Mouse (Mus musculus) limb, embryonic 11.5 days (tissue): ENCODE measurements around the gene Itga9. TPM values are rescaled to one million over a fixed set of nuclear protein-coding genes. Genes with fewer than 3 reads are reported as not detected.

Source experiments
- ATAC-seq: fragments of 200-750 bp; cut with Nextera tagmentation; 2 replicates; pipeline ENCODE4 v1.8.0; 2017; ENCODE audit warnings: low read depth; ENCODE audit not compliant: insufficient number of reproducible peaks, low FRiP score, low TSS enrichment
- DNase-seq: peaks from one replicate; pipeline ENCODE4 v3.0.0-alpha.2; 2015; ENCODE audit warnings: low spot score
- H3K27ac ChIP-seq: fragments of 300-500 bp; sonication (generic); replicated peaks from 2 replicates; pipeline ENCODE4 v1.5.1; 2014; ENCODE audit warnings: low read depth, mild to moderate bottlenecking, low read length
- H3K27me3 ChIP-seq: fragments of 300-500 bp; sonication (generic); 2 replicates; pipeline ENCODE4 v1.6.1; 2014; ENCODE audit warnings: mild to moderate bottlenecking, low read length, mixed read lengths; ENCODE audit not compliant: control insufficient read depth, insufficient read depth
- H3K36me3 ChIP-seq: fragments of 300-500 bp; sonication (generic); 2 replicates; pipeline ENCODE4 v1.6.1; 2014; ENCODE audit warnings: mild to moderate bottlenecking, low read length, moderate library complexity, mixed read lengths; ENCODE audit not compliant: control insufficient read depth, insufficient read depth
- H3K4me1 ChIP-seq: fragments of 300-500 bp; sonication (generic); 2 replicates; pipeline ENCODE4 v1.6.1; 2014; ENCODE audit warnings: low read length, mixed read lengths; ENCODE audit not compliant: control insufficient read depth, insufficient read depth
- H3K4me2 ChIP-seq: fragments of 300-500 bp; sonication (generic); 2 replicates; pipeline ENCODE4 v1.6.1; 2014; ENCODE audit warnings: low read depth, mild to moderate bottlenecking, moderate library complexity; ENCODE audit not compliant: severe bottlenecking
- H3K4me3 ChIP-seq: fragments of 300-500 bp; sonication (generic); 2 replicates; pipeline ENCODE4 v1.5.1; 2014; ENCODE audit warnings: low read depth, low read length
- H3K9ac ChIP-seq: fragments of 300-500 bp; sonication (generic); 2 replicates; pipeline ENCODE4 v1.6.1; 2014; ENCODE audit warnings: mild to moderate bottlenecking, low read length
- H3K9me3 ChIP-seq: fragments of 300-500 bp; sonication (generic); 2 replicates; pipeline ENCODE4 v1.6.1; 2016; ENCODE audit warnings: low read length; ENCODE audit not compliant: control insufficient read depth
- WGBS: fragments of 180-500 bp; shearing (Covaris S2); extraction: QIAGEN DNeasy Blood & Tissue Kit; methylation state at CpG from one replicate; pipeline ENCODE4 v1.1.7; 2014; 5-methylcytosine and 5-hydroxymethylcytosine counted together
- polyA plus RNA-seq: library from polyadenylated mRNA; unstranded; fragments of >200 nt; fragmentation: Nextera tagmentation; extraction: Ambion mirVana; gene quantifications from 2 replicates; pipeline ENCODE4 v1.2.1, GENCODE M21; 2014

Gene Itga9
- polyA plus RNA-seq, 1 experiment from 2014 or later, result 7.7 TPM

DNA sequence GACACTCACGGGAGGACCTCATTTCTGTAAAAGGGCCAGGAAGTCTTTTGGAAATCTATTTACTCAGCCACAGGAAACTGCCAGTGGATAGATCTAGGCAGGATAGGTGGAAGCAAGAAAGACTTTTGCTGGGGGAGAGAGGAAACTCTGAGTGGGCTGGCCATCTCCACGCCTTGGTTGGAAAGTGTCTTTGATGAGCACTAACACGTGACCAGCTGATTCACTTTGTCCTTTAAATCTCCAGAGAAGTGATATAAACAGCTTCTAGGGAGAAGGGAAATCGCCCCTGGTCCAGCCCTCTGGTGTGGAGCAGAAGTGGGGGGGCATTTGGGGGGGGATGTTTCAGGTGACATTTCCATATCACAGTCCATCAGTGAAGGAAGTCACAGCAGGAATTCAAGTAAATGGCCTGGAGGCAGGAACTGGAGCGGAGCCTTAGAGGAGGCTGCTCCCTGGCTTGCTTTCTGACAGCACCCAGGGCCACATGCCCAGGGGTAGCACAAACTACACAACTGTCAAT, 124.4 kb downstream of the Itga9 start:
- ATAC-seq (no peak), DNase-seq (no peak)
- Histone ChIP-seq H3K4me3 (no peak overlapping the region), H3K9me3 (no peaks in the 10 kb centered on the region), H3K27ac (no peak overlapping the region), H3K4me2 (no peak overlapping the region), H3K4me1 (peaks cover 9% of the 10 kb centered on the region), H3K9ac (no peak overlapping the region), H3K27me3 (no peaks in the 10 kb centered on the region), H3K36me3 (no peaks in the 10 kb centered on the region; the same call in 1 of the 2 replicates)
- WGBS, result 39% methylated on average over 5 of the region's 5 CpGs

DNA sequence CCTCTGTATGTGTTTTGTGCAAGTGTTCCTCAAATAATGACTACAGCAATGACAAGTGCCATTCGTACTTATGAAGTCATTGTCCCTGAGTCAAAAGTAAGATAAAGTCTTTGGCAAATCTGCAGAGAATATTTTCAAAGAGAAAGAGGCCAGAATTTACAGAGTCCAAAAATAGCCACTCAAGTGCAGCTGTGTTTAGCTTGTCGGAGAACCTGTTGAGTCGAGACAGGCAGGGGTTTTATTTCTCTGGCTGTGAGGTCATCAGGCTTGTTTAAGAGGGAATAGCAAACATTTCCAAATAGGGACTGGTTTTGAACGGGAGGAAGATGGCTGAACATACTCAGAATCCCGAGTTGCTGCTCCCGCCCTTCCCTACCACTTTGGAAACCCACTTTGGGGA, 125.2 kb downstream of the Itga9 start:
- no peak for DNase-seq
- H3K9me3 ChIP-seq, result no peaks in the 10 kb centered on the region
- H3K27ac ChIP-seq, result no peak overlapping the region
- no peak overlapping the region for H3K4me2 ChIP-seq
- no peaks in the 10 kb centered on the region; the same call in 1 of the 2 replicates for H3K36me3 ChIP-seq
- no peak for ATAC-seq
- no peak overlapping the region for H3K9ac ChIP-seq
- H3K4me1 ChIP-seq, result peaks cover 9% of the 10 kb centered on the region
- H3K27me3 ChIP-seq, result no peaks in the 10 kb centered on the region
- no peak overlapping the region for H3K4me3 ChIP-seq
- WGBS, result 73% methylated on average over 6 of the region's 6 CpGs

DNA sequence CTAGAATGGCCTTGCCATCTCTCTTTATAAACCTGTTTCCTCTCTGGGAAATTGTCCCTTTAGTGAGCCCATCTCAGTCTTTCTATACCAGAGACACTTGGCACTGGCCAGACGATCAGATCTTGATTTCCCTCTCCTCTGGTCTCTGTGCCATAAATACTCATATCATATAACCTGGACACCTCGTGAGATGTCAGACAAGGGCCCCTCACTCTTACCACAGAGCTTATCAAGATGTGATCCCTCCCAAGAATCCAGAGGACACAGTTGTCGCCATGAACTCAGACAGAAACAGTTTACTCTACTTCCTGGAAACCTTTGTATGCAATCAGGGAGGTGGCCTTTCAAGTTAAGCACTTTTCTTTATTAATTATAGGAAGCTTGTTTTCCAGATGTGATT, 127.1 kb downstream of the Itga9 start:
- DNase-seq (no peak), ATAC-seq (no peak)
- no peak overlapping the region for H3K27ac ChIP-seq
- H3K9me3 ChIP-seq, result no peaks in the 10 kb centered on the region
- H3K4me2 ChIP-seq, result no peak overlapping the region
- H3K27me3 ChIP-seq, result no peaks in the 10 kb centered on the region
- WGBS, result 81% methylated on average over 3 of the region's 3 CpGs
- peaks cover 15% of the 10 kb centered on the region for H3K4me1 ChIP-seq
- no peaks in the 10 kb centered on the region; the same call in 1 of the 2 replicates for H3K36me3 ChIP-seq
- no peak overlapping the region for H3K9ac ChIP-seq
- H3K4me3 ChIP-seq, result no peak overlapping the region

DNA sequence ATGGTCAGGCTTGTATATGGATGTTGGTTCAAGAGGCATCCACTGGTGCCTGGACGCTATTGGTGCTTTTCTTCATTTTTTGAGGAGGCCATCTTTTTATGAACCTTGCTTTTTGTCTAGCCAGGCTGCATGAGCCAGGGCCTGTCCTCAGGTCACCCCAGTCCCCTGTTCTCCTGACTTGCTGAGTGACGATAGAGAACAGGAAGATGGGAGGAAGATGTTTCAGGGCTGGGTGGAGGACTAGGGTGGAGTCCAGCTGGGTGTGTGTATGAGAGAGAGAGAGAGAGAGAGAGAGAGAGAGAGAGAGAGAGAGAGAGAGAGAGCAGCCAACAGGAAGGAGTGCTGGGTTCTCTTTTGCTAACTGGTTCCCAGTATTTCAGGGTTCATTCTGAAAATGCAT, 130.6 kb downstream of the Itga9 start:
- no peak for DNase-seq
- no peaks in the 10 kb centered on the region for H3K27me3 ChIP-seq
- H3K9ac ChIP-seq, result no peak overlapping the region
- 81% methylated on average over 2 of the region's 2 CpGs for WGBS
- H3K36me3 ChIP-seq, result no peaks in the 10 kb centered on the region
- peaks cover 6% of the 10 kb centered on the region for H3K4me1 ChIP-seq
- H3K4me3 ChIP-seq, result no peak overlapping the region
- no peak overlapping the region for H3K27ac ChIP-seq
- no peak for ATAC-seq
- H3K9me3 ChIP-seq, result no peaks in the 10 kb centered on the region
- no peak overlapping the region for H3K4me2 ChIP-seq

DNA sequence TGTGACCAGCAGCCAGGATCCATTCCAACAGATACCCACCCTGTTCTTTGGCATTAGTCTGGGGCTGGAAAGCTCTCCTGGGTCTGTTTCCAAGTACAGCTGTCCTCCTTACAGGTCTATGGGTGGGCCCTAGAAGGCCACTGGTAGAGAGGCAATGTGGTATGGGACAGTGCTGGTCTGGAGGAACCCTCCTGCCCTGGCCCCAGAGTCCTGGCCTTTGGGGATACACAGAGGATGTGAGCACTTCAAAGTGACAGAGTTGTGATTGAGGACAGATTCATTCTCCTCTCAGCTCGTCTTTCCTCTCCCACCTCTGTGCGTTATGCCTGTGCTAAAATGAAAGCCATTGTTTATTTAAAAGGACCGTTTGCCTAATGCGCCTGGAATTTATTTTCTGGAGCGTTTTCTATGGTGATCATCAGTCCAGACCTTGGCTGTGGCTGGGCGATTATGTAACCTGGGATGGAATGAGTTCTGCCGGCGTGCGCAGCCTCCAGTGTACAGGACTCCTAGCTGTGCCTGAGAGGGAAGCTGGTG, 131.2 kb downstream of the Itga9 start:
- Histone ChIP-seq H3K9ac (no peak overlapping the region), H3K36me3 (no peaks in the 10 kb centered on the region), H3K27ac (no peak overlapping the region), H3K27me3 (no peaks in the 10 kb centered on the region), H3K4me1 (peaks cover 6% of the 10 kb centered on the region), H3K4me3 (no peak overlapping the region), H3K4me2 (no peak overlapping the region), H3K9me3 (no peaks in the 10 kb centered on the region)
- DNase-seq, result no peak
- ATAC-seq, result no peak
- 50% methylated on average over 9 of the region's 9 CpGs for WGBS

DNA sequence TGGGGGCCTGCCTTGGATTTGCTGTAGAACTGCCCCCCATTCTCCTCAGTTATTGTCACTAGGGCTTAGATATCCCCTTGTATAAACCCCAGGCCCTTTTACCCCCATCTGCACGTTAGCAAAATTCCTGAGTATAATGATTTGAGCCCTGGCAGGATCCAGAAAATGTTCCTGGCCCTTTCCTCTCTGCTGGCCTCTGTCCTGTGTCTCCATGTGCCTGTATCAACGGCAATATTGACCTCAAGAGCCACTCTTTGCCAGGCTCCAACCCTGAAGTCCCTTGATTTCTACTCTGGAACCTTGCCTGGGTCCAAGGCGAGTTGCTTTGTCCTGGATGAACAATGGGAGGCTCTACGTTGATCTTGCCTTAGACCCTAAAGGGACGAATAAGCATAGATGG, 131.8 kb downstream of the Itga9 start:
- ATAC-seq (no peak), DNase-seq (no peak)
- 88% methylated on average over 5 of the region's 5 CpGs for WGBS
- Histone ChIP-seq H3K27ac (no peak overlapping the region), H3K27me3 (no peaks in the 10 kb centered on the region), H3K4me1 (peaks cover 6% of the 10 kb centered on the region), H3K9me3 (no peaks in the 10 kb centered on the region), H3K4me2 (no peak overlapping the region), H3K9ac (no peak overlapping the region), H3K4me3 (no peak overlapping the region), H3K36me3 (no peaks in the 10 kb centered on the region)

DNA sequence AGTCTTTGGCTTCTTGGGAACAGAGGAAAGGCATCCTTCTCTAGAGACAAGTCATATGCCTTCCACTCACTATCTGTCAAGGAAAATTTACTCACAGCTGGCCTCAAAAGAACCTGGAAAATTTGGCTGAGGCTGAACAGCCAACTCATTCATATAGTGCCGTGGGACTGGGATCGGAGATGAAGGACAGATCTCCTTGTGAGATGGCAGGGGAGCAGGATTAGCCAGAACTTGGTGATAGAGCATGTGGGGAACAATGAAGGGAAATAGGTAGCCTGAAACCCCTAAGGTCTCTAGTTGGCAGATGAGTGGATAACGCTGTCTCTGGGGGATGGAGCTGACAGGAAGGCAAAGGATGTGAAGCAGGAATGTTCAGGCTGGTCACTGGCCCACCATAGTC, 132.6 kb downstream of the Itga9 start:
- Histone ChIP-seq H3K27ac (no peak overlapping the region), H3K9ac (no peak overlapping the region), H3K27me3 (no peaks in the 10 kb centered on the region), H3K9me3 (no peaks in the 10 kb centered on the region), H3K36me3 (no peaks in the 10 kb centered on the region), H3K4me1 (peaks cover 6% of the 10 kb centered on the region), H3K4me3 (no peak overlapping the region), H3K4me2 (no peak overlapping the region)
- no peak for ATAC-seq
- DNase-seq, result no peak
- WGBS, result 93% methylated on average over 3 of the region's 3 CpGs

DNA sequence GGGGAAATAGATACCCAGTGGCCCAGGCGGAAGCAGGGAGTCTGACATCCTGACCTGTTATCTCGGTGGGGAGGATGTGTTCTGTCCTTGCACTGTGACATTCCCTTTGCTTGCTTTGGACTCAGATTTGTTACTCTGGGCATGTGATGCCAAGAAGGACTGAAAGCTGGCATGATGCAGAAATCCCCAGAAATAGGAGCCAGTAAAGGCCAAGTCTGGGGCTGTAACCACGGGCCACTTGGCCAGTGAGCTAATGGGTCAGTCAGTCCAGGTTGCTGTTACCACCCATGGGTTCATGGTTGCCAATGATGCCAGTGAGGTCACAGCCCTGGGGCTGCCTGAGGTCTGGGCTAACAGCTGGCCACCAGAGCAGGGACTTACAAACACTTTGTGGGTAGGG, 133.2 kb downstream of the Itga9 start:
- no peak for DNase-seq
- Histone ChIP-seq H3K27me3 (no peaks in the 10 kb centered on the region), H3K4me1 (peaks cover 6% of the 10 kb centered on the region), H3K9me3 (no peaks in the 10 kb centered on the region), H3K4me2 (no peak overlapping the region), H3K4me3 (no peak overlapping the region), H3K36me3 (no peaks in the 10 kb centered on the region), H3K27ac (no peak overlapping the region), H3K9ac (no peak overlapping the region)
- WGBS, result 84% methylated on average over 3 of the region's 3 CpGs
- ATAC-seq, result no peak

DNA sequence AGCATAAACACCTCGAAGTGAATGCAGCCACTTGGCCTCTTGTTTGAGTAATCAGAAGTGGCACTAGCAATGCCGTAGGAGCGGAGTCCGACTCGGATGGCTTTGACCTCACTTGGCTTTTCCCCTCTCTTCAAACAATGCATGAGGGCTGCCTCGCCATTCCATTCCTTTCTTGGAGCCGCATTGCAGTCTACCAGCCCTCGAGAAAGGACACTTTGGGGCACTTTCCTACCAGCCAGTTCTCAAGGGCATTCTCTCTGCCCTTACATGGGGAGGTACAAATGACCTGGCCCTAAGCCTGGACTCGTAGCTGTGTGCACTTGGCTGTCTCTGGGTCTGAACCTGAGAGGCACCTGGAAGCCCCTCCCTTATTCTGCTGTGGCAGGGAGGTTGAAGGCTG, 134.8 kb downstream of the Itga9 start:
- no peak overlapping the region for H3K27ac ChIP-seq
- H3K4me3 ChIP-seq, result no peak overlapping the region
- H3K27me3 ChIP-seq, result no peaks in the 10 kb centered on the region
- H3K4me2 ChIP-seq, result no peak overlapping the region
- no peaks in the 10 kb centered on the region for H3K36me3 ChIP-seq
- peaks cover 6% of the 10 kb centered on the region for H3K4me1 ChIP-seq
- no peaks in the 10 kb centered on the region for H3K9me3 ChIP-seq
- no peak overlapping the region for H3K9ac ChIP-seq
- DNase-seq, result no peak
- ATAC-seq, result no peak
- WGBS, result 91% methylated on average over 9 of the region's 9 CpGs
